Mouse (Mus musculus) yolk sac, embryonic 10.5 days (tissue): Measurements from ENCODE around the gene Pigt.

Experiments
- DNase-seq: peaks from one replicate; pipeline ENCODE4 v3.0.0-alpha.2; 2017; ENCODE audit warnings: low spot score

Gene Pigt

DNA sequence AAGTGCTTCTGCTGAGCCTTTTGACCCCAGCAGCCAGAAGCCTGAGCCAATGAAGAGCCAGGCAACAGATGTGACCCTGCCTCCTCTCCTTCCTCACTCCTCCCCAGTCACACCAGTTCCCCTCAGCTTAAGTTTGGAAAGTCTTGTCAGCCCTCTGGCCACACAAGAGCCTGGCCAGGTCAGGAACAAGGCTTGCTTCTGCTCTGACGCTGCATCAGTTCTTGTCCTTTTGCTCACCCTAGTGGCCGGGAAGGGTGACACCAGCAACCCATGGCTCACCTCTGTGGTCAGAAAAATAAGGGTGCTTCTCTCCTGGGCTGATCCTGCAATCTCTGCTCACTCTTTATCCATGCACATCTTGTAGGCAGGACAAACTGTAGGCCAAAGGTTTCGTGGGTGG, 23.5 kb downstream of the Pigt start:
- DNase-seq, result peak; percentile 48

GRCm38 (mm10) chr2:164521841-164522240, 24.5 kb downstream of the Pigt start:
- no peak for DNase-seq

DNA sequence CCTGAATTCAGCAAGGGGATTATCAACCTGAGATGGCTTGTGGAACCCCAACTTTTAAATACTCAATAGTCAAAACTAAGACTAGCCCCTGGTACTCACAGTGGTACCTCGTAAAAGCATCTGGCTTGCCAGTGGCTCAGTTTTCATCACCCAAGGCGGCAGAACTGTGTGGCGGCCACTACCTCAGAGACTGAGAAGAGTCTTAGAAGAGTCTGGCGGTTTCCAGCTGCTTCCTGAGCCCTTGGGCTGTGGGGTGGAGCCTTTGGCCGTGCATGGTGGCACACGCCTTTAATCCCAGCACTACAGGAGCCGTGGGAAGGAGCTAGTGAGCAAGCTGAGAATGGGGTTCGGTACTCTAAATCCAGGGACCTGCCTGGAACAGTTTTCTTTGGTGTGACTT, 25.0 kb downstream of the Pigt start:
- DNase-seq, result no peak

DNA sequence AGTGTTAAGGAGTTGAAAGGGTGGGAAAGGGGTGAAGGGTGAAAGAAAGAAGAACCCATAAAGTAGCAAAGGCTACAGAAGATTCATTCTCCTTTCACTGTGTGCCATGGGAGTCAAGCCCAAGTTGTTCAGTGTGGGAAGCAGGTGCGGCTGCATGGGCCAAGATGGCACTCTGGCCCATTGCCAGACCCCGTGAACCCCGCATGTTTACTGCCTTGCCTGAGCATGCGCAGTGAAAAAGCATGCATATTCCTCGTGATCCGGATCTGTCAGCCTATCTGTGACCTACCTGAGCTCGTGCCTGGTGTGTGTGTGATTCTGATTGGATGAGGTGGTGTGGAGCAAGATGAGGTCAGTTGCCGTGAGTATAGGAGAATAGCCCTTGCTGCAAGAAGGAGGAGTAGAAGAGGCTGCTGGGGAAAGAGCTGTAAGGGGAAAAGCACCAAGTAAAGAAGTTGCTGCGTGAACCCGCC, 26.0 kb downstream of the Pigt start:
- DNase-seq, result peak; percentile 22

GRCm38 (mm10) chr2:164528557-164528956, 31.2 kb downstream of the Pigt start:
- DNase-seq, result no peak

- DNase-seq, result peak; percentile 35
These were observed 33.8 kb downstream of the Pigt start for GRCm38 (mm10) chr2:164531169-164531568.

- DNase-seq, result no peak
These were observed 37.0 kb downstream of the Pigt start for GRCm38 (mm10) chr2:164534315-164534714.

- no peak for DNase-seq
These were observed 39.7 kb downstream of the Pigt start for GRCm38 (mm10) chr2:164537003-164537402.

DNA sequence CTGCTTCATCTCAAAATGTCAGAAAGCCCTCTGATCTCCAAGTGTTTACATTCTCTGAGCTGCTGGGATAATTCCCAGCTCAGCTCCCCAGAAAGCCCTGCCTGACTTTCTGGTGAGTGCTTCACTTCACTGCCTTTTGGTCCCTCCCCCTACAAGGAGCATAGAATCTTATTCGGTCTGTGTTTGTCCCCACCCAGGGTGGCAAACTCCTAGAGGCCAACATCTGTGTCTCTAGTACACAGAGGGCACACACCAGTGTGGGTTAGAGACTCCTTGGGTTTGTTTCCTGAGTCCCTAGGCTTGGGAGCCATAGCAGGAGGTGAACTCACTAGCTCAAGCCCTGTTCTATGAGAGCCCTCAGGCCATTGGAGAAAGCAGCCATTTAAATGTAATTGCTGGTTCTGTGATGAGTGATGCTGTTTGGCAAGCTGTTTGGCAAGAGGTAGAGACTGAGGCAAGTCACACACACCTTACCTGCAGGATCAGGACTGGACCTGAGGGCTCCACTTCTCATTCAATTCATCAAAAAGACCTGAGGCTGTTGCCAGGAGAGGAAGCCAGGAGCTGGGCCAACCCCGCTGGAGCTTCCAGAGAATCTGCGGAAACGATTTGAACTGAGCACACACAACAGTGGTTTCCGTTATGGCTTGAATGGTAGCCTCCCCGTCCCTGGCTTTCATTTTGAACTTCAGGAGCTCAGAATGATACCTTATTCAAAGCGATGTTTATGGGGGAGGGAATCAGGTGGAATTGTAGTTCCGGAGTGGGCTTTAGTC, 43.5 kb downstream of the Pigt start:
- peak; percentile 49 for DNase-seq

- DNase-seq, result no peak
These were observed 44.8 kb downstream of the Pigt start for GRCm38 (mm10) chr2:164542132-164542531.

- DNase-seq, result no peak
These were observed 45.3 kb downstream of the Pigt start for GRCm38 (mm10) chr2:164542598-164542997.

GRCm38 (mm10) chr2:164543745-164544144, 46.4 kb downstream of the Pigt start:
- no peak for DNase-seq

GRCm38 (mm10) chr2:164544454-164545097, 47.3 kb downstream of the Pigt start:
- no peak for DNase-seq

DNA sequence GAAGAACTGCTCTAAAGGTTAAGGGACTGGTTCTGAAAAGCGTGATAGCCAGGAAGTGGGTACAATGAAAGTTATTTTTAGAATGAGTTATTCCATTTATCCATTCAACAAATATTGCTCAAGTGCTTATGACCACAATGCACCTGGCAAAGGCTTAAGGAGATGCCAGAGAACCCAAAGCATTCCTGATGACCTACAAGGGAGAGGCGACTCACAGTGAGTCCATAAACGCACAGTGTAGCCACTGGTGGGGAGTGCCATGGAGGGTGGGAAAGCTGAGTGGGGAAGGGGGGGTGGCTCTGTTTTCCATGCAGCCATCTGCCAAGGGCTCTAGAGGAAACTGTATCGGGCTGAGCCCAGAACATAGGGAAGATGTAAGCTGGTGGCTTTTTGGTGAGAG, 52.0 kb downstream of the Pigt start:
- no peak for DNase-seq

GRCm38 (mm10) chr2:164549963-164550894, 52.9 kb downstream of the Pigt start:
- DNase-seq, result no peak

DNA sequence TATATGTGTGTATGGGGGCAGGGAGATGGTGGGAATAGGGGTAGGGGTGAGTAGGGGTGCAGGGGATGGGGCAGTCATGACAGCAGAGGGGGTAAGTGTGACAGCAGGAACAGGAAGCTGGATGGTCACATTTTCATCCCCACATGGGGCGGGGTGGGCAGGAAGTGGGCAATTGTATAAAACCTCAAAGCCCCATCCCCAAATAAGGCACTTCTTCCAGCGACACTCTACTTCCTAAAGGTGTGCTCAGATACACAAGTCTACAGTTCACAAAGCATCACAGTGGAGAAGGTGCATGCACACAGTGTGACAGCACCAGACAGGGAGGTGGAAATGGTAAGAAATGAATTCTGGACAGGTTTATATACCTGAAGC, 53.6 kb downstream of the Pigt start:
- no peak for DNase-seq

DNA sequence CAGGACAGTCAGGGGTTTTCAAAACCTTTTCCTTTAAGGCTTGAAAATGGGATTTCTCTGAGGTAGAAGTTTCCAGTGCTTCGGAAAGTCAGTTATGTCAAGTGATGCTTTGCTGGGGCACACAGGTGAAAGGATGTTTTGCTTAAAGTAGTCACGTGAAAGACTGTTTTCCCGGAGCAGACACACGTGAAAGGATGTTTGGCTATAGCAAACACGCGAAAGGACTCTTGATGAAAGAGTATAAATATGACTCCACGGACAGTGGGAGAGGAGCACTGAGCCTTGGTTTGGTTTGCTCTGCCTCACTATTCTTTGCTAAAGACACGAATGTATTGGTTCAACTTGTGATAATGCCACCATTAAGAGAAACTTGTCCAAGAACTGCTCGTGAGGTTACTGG, 54.2 kb downstream of the Pigt start:
- DNase-seq, result no peak
